Mouse (Mus musculus) ES-E14 (cell line): ENCODE data around the gene Klrk1. TPM values are rescaled to one million over a fixed set of nuclear protein-coding genes. Genes with fewer than 3 reads are reported as not detected.

Source experiments
- DNase-seq: peaks from one replicate; pipeline ENCODE4 v3.0.0-alpha.2; 2013; ENCODE audit warnings: low read depth, low spot score
- H3K27ac ChIP-seq: 2 replicates; pipeline ENCODE4 v1.5.1; 2012; ENCODE audit warnings: low read depth, mild to moderate bottlenecking, low read length, moderate library complexity, mixed read lengths; ENCODE audit not compliant: poor library complexity, insufficient read depth, severe bottlenecking
- H3K36me3 ChIP-seq: 2 replicates; pipeline ENCODE4 v1.6.1; 2012; ENCODE audit warnings: mild to moderate bottlenecking, low read length, moderate library complexity, mixed read lengths; ENCODE audit not compliant: control insufficient read depth, poor library complexity, insufficient read depth, severe bottlenecking
- H3K4me1 ChIP-seq, 2 experiments: fragments of 150-350 bp in 1 of 2; sonication (generic) in 1 of 2; 2 replicates each; pipeline ENCODE4 v1.6.1; 2012; ENCODE audit warnings: low read length in 2 of 2, mild to moderate bottlenecking in 1 of 2, mixed read lengths in 1 of 2; ENCODE audit not compliant: control insufficient read depth in 2 of 2, insufficient read depth in 2 of 2, poor library complexity in 1 of 2
- H3K4me3 ChIP-seq, 2 experiments: fragments of 150-350 bp in 1 of 2; sonication (generic) in 1 of 2; 2 replicates each; pipeline ENCODE4 v1.5.1; 2012; ENCODE audit warnings: low read length in 2 of 2, low read depth in 1 of 2, mild to moderate bottlenecking in 1 of 2, mixed read lengths in 1 of 2; ENCODE audit not compliant: insufficient read depth in 1 of 2, poor library complexity in 1 of 2, severe bottlenecking in 1 of 2
- H3K9ac ChIP-seq: 2 replicates; pipeline ENCODE4 v1.6.1; 2012; ENCODE audit warnings: low read depth, mild to moderate bottlenecking, low read length, mixed read lengths; ENCODE audit not compliant: poor library complexity, insufficient read depth, severe bottlenecking
- H3K9me3 ChIP-seq: fragments of 150-350 bp; sonication (generic); 2 replicates; pipeline ENCODE4 v1.6.1; 2012; ENCODE audit warnings: low read depth, mild to moderate bottlenecking, low read length; ENCODE audit not compliant: control insufficient read depth, insufficient read depth
- CHD2 ChIP-seq: IDR thresholded peaks from 2 replicates; pipeline ENCODE4 v1.6.1; 2014; ENCODE audit warnings: mild to moderate bottlenecking, low read depth, low read length, inconsistent platforms
- HCFC1 ChIP-seq: IDR thresholded peaks from 2 replicates; pipeline ENCODE4 v1.6.1; 2012; ENCODE audit warnings: low read length, inconsistent platforms, borderline replicate concordance; ENCODE audit not compliant: insufficient read depth
- MAFK ChIP-seq: IDR thresholded peaks from 2 replicates; pipeline ENCODE4 v1.6.1; 2014; ENCODE audit warnings: mild to moderate bottlenecking, low read depth, low read length, inconsistent platforms; ENCODE audit not compliant: insufficient read depth
- ZC3H11A ChIP-seq: IDR thresholded peaks from 2 replicates; pipeline ENCODE4 v1.6.1; 2012; ENCODE audit warnings: low read depth, mild to moderate bottlenecking, inconsistent platforms, low read length, borderline replicate concordance
- ZNF384 ChIP-seq: IDR thresholded peaks from 2 replicates; pipeline ENCODE4 v1.6.1; 2012; ENCODE audit warnings: low read depth, low read length, inconsistent platforms
- in situ Hi-C, 2 experiments: fragments of 600-800 bp; cut with MboI; formaldehyde crosslinking; loops; one replicate each; pipeline ENCODE4 v1.15.1; 2025; ENCODE audit warnings: low sequenced_read_pairs in 2 of 2, inconsistent platforms in 1 of 2; ENCODE audit not compliant: unreplicated experiment in 2 of 2
- total RNA-seq: library from RNA; depleted of rRNA; stranded (reverse); fragments of 300-350 nt; gene quantifications from 2 replicates; pipeline ENCODE4 v1.2.3, GENCODE M21; 2012; rRNA removed

The Klrk1 gene
- total RNA-seq, 1 experiment: not detected

DNA sequence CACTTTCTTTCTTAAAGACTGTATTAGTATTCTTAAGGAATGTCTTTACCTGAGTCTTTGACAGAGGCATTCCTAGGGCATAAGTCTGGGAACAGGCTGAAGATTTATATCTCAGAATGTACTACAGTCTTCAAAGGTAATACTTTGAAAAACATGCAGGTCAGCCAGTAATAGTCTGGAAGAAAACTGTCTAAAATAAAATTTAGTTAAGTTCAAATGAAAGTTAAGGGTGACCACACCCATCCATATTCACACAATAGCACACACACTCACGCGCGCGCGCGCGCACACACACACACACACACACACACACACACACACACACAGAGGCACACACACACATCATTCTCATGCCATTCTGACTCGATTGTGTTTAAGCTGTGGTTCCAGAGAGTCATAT, 46.1 kb downstream of the Klrk1 start, which contains the start of gene Klre1:
TSS of gene Klre1 (plus strand) at position 301 of the 400 bp plus-strand sequence.
- Histone ChIP-seq H3K9me3 (no peaks in the 10 kb centered on the region), H3K4me1 (no peaks in the 10 kb centered on the region), H3K36me3 (no peaks in the 10 kb centered on the region), H3K27ac (no peak within 1 kb of the TSS), H3K9ac (no peak within 1 kb of the TSS), H3K4me3 (no peak within 1 kb of the TSS)
- TF ChIP-seq ZNF384 (no peak), MAFK (no peak), HCFC1 (no peak), ZC3H11A (no peak), CHD2 (no peak)
- in situ Hi-C loops: no loop called here
- no peak for DNase-seq

DNA sequence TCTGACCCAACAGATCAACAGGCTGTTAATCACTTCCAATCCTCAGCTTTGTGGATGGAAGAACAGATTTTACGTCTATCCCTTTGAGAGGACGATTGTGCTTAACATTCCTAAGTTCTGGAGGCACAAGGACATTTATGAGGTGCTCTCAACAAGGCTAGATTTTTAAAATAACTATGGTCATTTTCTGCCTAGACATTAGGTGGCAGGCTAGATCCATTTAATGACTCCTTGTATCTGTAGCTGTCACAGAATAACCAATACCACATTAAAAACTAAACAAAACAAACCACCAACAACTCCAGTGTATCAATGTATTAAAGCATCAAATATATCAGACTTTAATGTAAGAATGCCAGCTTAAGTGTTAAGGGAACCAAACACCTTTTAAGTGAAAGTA, 48.3 kb downstream of the Klrk1 start:
- no peak for DNase-seq

GRCm38 (mm10) chr6:129565257-129565656, 58.4 kb downstream of the Klrk1 start:
- no peaks in the 10 kb centered on the region for H3K9me3 ChIP-seq
- H3K27ac ChIP-seq: no peak overlapping the region
- no peaks in the 10 kb centered on the region for H3K4me1 ChIP-seq
- in situ Hi-C loops: no loop called here
- H3K36me3 ChIP-seq: no peaks in the 10 kb centered on the region
- no peak overlapping the region for H3K9ac ChIP-seq
- DNase-seq: no peak
- no peak for TF ChIP-seq ZNF384
- no peak for TF ChIP-seq MAFK
- TF ChIP-seq ZC3H11A: no peak
- no peak for TF ChIP-seq CHD2
- no peak for TF ChIP-seq HCFC1
- H3K4me3 ChIP-seq: no peak overlapping the region

More for the DNA sequence above, 48.3 kb downstream of the Klrk1 start:
- H3K9ac ChIP-seq: no peak overlapping the region
- no peak overlapping the region for H3K27ac ChIP-seq
- no peaks in the 10 kb centered on the region for H3K36me3 ChIP-seq
- no peaks in the 10 kb centered on the region for H3K9me3 ChIP-seq
- no peak overlapping the region for H3K4me3 ChIP-seq
- no peaks in the 10 kb centered on the region for H3K4me1 ChIP-seq
- TF ChIP-seq ZNF384 (no peak), ZC3H11A (no peak), CHD2 (no peak), MAFK (no peak), HCFC1 (no peak)
- in situ Hi-C loops: no loop called here

Other genes starting within 250 kb of the Klrk1 start
- not detected in 2 replicates for gene Clec12b, start 238.0 kb downstream of the Klrk1 start, total RNA-seq
- gene Clec1b, start 226.6 kb downstream of the Klrk1 start, total RNA-seq: not detected in 2 replicates
- gene Clec9a, start 215.0 kb downstream of the Klrk1 start, total RNA-seq: not detected in 2 replicates
- gene Clec1a, start 171.9 kb downstream of the Klrk1 start, total RNA-seq: not detected in 2 replicates
- 0.45 TPM in 1 of 2 replicates, not detected in the other for gene Olr1, start 116.7 kb downstream of the Klrk1 start, total RNA-seq
- not detected in 2 replicates for gene Tmem52b, start 111.3 kb downstream of the Klrk1 start, total RNA-seq
- 14.7 and 25.6 TPM in 2 replicates for gene Gabarapl1, start 90.7 kb downstream of the Klrk1 start, total RNA-seq
- gene Klre1, start 46.0 kb downstream of the Klrk1 start, total RNA-seq: not detected in 2 replicates
- gene Klrd1, start 32.1 kb downstream of the Klrk1 start, total RNA-seq: not detected in 2 replicates
- gene Klrc3, start 19.5 kb upstream of the Klrk1 start, total RNA-seq: not detected in 2 replicates
- gene Klrc2, start 36.8 kb upstream of the Klrk1 start, total RNA-seq: not detected in 2 replicates
- not detected in 2 replicates for gene Klrc1, start 55.1 kb upstream of the Klrk1 start, total RNA-seq
- not detected in 2 replicates for gene Klri1, start 93.3 kb upstream of the Klrk1 start, total RNA-seq
- gene Klri2, start 116.6 kb upstream of the Klrk1 start, total RNA-seq: not detected in 2 replicates
- not detected in 2 replicates for gene Gm156, start 160.4 kb upstream of the Klrk1 start, total RNA-seq
- not detected in 2 replicates for gene Gm17631, start 238.8 kb upstream of the Klrk1 start, total RNA-seq